Mouse (Mus musculus) left cerebral cortex, adult 18-20 months (tissue): ENCODE measurements at regions not wholly inside any gene's neighbourhood (a gene's known extent, or its start where the extent isn't known, plus 50 kb on each side); places are given as distances from the start of the nearest gene placed in this dataset.

Experiments used
- DNase-seq, 2 experiments: peaks; one replicate each; pipeline ENCODE4 v3.0.0; 2021 to 2022; ENCODE audit warnings: low spot score in 2 of 2, mixed read lengths in 1 of 2

DNA sequence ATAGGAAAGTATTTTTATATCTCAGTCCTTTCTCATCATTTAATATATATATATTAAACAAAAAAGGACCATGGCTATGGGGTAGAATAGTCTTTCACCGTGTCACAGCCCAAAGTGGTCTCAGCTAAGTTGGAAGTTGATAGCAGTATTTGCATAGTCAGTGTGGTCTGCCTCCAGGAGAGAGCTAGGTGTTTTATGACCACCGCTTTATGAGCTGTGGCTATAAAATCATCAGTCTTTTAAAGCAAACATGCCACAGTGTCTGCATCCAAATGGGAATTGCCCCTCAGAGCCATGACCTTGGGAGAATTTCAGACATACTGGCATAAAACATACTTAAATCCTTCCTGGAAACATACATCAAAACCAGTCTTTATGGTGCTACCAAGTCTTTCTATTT is 140.9 kb upstream of the Cdkn2b start:
- DNase-seq: no peak

DNA sequence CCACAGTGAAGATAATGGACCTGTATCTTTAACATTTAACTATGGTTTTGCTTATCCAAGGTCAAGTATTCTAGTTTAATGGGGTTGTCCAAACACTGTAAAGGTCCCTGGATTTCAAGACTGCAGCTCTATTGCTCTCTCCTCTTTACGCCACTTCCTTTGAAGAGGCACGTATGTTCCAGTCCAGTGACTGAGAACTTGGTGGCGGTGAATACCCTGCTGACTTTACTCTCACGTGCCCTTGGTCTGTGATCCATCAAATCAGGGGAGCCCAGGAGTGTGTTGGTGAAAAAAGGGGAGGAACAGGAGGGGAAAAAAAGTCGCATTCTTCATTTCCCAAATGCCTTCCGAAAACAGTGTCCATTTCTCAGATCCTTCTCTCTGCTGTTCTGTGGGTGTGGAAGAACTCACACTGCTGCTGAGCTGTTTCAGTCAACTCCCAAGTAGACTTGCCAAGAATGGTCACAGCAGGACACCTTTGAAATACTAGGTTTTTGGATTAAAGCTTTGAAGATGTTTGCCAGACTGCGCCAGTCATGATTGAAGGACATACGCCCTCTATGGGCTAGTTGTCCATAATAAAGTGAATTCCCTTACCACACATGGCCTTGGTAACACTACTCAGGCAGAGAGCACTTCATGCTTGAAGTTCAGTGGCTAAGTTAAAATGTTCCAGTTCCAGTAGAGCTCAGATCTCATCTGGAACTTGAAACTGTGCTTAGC is 136.1 kb upstream of the Cdkn2b start:
- DNase-seq: no peak

DNA sequence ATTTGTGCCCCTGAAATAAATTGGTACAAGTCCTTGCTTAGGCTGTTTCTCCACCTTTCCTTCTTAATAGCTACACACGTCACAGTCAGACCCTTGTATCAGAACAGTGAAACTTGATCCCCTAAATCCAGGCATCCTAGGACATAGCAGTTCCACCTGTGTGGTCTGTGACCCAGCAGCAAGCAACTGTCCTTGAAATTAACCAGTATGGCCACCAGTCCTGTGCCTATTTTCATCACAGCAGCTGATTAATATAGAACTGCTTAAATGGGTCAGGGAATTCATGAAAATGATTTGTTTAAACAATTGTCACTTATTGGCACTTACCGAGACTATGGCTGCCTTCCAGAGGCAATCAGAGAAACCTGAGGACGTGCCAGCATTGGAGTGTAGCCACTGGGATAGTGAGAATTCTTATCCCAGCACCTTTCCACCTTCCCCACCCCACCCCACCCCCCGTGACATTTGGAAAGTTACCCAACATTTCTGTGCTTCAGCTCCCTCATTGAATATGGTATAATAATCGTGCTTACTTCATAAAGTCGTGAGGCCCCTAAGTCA is 135.4 kb upstream of the Cdkn2b start:
- no peak for DNase-seq

DNA sequence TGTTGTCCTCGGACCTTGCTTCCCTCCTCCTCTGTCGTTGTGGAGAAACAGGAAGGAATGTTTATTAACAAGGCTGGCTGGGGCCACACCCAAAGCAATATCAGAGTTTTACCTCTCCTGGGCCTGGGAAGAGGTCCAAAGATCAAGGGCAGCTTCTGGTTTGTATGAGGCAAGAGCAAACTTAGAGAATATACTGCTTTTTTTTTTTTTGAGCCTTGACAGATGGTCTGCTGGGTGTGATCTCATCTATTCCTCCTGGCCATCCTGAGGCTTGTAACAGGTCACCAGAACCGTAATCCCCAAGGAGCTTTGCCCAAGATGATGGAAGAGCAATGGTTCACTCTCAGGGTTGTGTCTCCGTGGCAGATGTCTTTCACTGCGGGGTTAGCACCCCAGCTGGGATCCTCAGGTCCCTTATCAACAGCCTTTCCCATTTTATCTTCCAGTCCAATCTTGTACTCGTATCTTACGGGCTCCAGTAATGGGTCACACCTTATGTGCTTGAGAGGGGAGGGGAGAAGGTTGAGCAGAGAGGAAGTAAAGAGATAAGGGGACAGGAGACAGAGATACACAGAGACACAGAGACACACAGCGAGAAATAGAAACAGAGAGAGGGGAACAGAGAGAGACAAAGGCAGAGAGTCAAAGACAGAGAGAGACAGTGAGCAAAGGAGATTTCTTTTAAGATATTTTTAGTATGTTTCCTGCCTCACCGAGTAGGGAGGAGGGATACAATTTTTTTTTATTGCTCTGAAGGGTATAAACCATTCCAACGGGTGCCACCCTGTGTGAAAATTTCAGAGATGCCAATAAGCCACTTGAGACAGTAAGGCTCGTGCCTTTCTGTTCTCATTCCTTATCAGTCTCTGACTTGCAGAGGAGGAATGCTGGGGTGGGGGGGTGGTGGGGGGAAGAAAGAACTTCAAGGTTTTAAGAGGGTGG is 134.6 kb upstream of the Cdkn2b start:
- DNase-seq: no peak

DNA sequence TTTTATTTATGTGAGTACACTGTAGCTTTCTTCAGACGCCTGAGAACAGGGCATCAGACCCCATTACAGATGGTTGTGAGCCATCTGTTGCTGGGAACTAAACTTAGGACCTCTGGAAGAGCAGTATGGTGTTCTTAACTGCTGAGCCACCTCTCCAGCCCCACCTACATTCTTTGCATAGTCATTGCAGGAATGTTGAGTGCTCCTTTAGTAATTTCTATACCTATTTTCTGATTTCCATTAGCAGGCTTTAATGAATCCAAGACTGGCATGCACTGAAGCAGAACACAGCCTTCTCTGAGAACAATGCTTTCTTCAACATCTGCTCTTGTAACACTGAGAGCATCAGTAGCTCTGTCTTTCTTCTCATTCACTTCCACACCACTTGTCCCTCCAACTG is 131.7 kb upstream of the Cdkn2b start:
- no peak for DNase-seq

DNA sequence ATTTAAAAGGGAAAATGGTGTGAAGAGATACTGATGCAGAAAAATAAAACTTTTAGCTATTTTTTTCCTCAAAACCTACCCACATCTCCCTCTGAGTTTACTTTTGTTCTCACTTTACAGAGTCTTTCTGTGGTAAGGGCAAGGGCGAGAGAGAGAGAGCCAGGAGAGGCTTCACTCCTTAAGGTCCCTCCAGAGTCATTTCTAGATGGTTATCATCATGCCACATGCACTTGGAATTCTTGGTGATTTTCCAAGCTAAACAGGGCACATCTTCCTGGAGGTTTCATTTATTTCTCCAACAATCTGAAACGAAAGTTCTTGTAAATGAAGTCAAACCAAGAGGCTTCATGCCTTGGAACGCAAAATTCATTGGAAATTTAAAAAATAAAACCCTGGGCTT is 130.0 kb upstream of the Cdkn2b start:
- DNase-seq: no peak

DNA sequence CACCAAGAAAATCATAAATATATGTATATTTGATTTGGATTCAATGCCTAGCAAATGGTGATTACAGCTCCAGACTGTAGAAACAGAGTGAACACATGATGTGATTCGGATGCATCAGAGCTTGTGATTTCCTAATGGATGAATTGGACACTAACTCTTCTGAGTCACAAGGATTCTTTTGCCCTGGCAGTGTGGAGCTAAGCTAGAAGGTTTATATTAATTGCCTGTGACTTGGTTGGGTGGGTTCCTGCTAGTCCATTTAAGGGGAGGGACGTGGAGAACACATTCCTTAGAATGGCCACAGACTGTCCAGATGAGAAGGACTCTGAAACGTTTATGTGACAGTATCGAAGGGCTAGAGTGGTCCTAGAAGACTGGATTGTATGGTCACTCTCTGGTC is 129.5 kb upstream of the Cdkn2b start:
- DNase-seq: no peak

DNA sequence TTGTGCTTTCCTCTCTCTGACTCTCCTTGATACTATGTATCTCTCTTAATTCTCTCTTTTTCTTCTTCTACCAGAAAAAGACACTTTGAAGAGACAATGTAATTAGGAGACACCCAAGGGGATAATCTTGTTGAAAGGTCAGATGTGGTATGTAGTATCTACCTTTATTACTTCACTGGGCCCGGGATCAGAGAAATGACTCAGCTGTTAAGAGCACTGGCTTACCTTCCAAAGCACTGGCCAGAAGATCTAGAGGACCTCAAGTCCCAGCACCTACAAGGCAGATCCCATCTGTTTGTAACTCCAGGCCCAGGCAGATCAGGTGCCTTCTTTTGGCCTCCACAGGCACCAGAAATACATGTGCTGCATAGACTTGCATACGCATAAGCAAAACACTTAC is 127.8 kb upstream of the Cdkn2b start:
- no peak for DNase-seq

DNA sequence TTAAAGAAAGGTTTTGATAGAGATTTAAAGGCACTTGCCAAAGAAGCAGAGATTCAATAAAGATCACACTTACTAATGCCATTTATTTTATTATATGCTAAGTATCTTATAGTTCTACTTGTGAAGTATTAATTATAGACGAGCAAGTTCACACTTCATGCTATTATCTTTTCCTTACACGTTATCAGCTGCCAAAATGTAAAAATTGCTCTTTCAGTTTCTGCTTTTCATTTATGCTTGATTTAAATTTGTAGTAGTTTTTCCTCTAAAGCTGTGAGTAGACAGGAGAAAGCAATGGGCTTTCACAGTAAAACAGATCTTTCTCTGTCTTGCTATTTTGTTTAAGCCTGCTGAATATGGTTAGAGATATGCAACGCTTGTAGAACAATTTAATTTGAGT is 125.9 kb upstream of the Cdkn2b start:
- DNase-seq: no peak

DNA sequence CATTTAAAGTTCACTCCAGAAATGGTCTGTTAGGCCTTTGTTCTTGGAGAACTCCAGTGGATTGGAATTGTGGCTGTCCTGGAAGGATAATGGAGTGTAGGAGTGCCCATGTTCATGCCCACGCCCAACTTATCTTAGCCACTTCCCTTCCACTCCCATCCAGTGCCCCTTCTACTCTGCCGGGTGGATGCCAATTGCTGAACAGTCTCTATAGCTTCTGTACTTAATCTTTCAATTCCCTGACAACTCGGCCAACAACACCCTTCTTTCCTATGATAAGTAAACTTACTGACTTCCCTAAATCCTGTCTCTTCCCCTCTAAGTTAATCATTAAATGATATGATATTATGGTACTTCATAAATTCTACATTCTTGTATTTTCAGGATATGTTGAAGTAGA is 123.3 kb upstream of the Cdkn2b start:
- no peak for DNase-seq

DNA sequence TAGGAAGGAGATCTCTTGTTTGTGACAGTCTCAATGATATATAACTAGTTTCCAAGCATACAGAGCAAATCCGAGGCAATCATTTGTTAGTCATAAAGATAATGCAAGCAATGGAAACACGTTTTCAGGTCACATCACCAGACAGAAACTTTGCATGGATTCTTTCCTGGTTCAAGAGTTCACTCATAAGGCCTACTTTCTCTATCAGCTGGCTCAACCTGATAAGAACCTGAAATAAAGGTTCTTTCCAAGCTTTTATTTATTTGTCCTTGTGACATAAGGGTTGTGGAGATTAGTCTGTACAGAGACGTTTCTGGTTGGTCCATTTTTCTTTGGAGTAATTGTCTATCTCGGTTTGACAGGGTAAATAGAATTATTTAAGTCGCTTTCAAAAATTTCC is 122.7 kb upstream of the Cdkn2b start:
- no peak for DNase-seq

DNA sequence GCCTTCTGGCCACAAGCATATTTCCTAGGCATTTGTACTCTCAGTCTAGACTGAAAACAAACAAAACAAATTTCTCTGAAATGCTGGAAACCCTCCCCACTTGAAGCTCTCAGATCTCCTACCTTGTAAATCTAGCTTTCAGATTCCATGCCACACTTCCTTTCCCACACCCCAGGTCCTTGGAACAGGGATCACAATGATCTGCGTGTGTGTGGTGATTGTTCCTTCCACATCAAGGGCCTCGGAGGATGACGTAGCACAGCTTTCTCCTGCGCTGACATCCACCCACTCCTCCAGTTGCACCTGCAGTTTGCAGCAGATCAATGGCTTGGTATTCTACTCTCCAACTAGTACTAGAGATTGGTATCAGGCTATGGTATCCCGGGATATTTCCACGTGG is 120.7 kb upstream of the Cdkn2b start:
- no peak for DNase-seq

DNA sequence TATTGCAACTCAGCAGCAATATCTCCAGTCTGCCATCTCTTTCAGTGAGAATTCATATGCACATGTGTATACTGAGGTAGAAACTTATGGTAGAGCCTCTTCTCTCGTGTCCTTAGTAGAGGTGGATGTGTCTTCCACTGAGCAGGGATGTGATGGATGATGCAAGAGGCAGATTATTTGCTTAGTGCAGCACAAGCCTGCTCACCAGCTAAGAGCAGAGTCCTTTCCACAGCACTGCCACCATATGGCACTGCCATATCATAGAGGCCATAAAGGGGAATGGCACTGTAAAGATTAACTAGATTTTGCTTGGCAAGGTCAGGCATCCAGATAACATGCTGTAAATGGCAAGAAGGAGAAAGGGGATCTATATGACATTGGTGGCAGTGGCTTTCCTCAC is 117.6 kb upstream of the Cdkn2b start:
- no peak for DNase-seq

DNA sequence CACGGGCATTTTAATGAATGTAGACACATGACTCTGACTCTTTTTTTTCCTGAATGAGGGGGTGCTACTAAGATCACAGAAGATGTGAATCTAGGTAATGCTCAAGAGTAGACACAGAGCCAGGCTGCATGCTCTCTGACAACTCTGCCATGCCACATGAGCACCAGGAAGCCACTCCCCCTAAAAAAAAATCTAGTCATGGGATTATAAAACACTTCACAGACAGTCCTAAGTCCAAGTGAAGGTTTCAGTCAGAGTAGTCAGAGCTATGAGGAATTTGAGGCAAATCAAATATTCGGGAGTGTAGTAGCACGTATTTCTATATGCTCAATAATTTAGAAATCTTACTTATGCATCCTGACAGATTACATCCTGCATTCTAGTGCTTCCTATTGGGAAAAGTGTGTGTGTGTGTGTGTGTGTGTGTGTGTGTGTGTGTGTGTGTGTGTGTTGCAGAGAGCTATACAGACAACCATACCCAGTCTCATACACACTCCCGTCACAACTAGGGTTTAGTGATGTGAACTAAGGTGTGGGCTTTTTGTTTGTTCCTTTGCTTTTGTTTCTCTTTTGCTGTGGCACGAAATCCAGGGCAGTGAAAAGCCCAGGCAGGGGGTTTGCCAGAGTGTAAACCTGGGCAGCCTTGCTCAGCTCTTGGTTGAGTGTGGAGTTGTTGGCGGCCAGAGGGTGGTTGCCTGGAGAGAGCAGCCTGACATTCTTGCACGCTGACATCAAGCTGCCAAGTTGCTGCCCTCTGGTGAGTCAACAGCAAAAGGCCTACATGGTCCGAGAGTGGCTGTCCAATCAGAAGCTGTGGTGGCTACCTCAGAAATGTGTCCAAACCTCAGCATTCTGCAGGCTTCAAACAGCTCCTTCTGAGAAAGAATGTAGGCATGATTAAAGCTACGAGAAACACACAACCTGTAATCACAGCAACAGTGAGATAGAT is 116.8 kb upstream of the Cdkn2b start:
- no peak for DNase-seq

DNA sequence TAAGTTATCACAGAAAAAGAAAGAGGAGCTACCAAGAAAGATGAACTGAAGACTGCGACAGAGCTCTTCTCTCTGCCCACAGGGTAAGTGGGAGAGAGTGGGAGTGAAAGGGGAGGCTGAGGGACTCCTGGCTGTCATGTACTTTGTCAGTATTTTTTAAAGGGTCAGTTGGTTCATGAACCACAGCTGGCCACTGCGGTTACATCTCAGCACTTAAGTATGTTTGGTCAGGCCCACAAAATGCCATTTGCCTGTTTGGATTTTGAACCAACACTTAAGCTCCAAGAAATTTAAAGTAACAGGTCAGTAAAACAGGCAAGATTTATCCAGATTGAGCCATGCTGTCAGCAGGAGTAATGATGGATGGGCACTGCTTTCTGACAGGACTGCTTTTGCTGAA is 115.1 kb upstream of the Cdkn2b start:
- DNase-seq: no peak

DNA sequence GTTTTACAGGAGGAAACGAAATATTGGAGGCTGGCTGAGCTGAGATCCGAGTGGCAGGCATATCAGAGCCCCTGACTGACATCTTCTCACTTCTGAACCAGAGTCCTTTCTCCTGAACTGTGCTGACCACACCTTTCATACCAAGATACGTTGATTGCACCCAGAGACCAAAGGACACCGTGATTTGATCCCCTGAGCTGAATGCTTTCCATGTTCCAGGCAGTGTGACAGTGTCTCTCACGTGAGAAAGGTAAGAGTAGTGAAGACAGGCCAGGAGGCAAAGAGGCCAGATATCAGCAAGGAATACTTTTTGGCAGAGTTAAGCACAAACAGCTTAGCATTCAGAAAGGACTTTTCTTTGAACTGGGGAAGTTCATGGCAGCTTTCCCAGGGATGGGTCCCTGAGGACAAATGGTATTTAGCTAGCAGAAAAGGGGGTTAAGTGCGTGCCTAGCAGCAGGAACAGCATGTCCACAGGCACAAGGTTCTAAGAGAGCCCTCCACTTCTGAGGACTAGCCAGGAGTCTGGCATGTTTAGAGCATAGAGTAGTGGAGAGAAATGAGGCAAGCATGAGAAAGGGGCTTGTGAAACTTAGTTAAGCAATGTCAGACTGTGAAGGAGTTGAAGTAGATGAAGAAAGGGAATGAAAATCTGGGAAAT is 111.0 kb upstream of the Cdkn2b start:
- no peak for DNase-seq

DNA sequence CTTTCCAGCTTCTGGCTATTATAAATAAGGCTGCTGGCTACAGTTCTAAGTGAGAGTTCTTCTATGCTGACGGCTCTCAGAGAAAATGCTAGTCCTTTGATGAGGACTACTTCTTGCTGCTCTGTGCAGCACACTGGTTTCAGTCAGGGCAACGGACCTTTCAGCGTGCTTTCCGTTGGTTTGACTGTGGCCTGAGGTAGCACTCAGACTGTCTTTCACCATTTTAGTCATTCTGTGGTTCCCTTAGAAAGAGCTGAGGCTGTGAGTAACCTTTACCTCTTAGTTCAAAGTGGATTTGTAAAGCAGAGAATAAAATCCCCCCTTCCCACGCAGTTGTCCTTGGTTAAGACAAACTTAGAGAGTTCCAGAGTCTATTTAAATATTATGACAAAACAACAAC is 110.0 kb upstream of the Cdkn2b start:
- no peak for DNase-seq

DNA sequence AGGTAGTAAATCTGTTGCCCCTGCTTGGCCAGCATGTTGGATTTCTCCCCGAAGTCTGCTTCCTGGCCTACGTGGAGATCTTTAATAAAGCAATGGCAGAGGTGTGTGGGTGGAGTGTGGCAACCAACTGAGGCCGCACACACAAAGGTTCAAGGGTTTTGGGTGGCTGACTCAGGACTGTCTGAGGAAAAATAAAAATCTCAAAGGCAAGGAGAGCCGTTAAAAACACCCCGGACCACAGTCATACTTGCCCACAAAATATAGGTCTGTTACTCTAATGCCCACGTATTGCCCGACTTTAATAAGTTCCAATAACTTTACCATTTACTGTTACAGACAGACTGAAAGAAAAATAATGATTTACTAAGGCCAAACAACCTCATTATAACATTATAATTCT is 108.7 kb upstream of the Cdkn2b start:
- no peak for DNase-seq

DNA sequence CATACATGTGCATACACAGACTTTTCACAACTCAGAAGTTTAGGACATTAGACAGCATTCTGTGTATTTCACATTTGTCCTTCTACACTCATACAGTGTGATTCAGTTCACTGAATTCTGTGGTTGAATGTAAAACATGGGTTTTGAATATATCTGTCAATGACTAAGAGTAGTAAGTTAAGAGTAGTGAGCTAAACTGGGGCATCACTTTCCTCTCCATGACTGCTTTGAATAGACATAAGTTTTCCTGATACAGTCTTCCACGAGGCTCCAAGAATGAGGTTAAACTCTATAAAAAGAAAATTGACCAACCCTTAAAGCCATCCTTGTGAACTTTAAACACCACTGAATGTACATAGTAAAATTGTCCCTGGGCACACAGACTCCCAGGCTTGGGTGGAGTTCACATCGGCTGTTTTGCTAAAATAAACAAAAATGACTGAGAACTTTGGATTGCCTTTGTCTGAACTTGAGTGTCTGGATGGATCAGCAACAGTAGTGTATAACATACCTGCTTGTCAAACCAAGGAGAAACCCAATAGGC is 94.9 kb upstream of the Cdkn2b start:
- DNase-seq: no peak

DNA sequence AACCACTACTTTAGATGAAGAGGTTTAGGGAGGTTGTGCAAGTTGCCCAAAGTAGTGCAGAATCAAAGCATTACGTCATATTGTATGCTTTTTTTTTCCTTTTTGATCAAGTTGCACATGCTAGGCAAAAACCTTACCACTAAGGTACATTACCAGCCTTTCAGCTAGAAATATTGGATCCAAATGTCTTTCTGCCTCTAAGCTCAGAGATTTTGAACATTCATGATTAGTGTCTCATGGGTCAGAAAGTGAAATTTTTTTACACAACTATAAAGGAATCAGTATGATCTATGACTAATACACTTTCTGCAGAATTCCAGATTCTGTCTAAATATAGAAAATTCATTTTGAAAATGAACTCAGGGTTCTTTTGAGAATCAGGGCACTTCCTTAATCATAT is 92.3 kb upstream of the Cdkn2b start:
- no peak for DNase-seq
